Mouse (Mus musculus) spleen, adult 2 months (tissue): ENCODE data around the gene Glyat. TPM values are rescaled to one million over a fixed set of nuclear protein-coding genes. Genes with fewer than 3 reads are reported as not detected.

Source experiments
- DNase-seq, 2 experiments: peaks; one replicate each; pipeline versions ENCODE4 v3.0.0 to v3.0.0-alpha.2; 2012 to 2021; ENCODE audit warnings: low spot score in 2 of 2, low read depth in 1 of 2
- H3K27ac ChIP-seq: fragments of 200-500 bp; 2 replicates; pipeline ENCODE4 v1.5.1; 2012; ENCODE audit warnings: low read length, inconsistent platforms; ENCODE audit not compliant: insufficient read depth
- H3K27me3 ChIP-seq: fragments of 200-500 bp; 2 replicates; pipeline ENCODE4 v1.6.1; 2012; ENCODE audit warnings: mild to moderate bottlenecking, moderate library complexity, low read length, inconsistent platforms; ENCODE audit not compliant: control insufficient read depth, insufficient read depth
- H3K36me3 ChIP-seq: fragments of 200-500 bp; 2 replicates; pipeline ENCODE4 v1.6.1; 2012; ENCODE audit warnings: mild to moderate bottlenecking, low read length, inconsistent platforms; ENCODE audit not compliant: control insufficient read depth, insufficient read depth
- H3K4me1 ChIP-seq: fragments of 200-500 bp; 2 replicates; pipeline ENCODE4 v1.6.1; 2011; ENCODE audit warnings: inconsistent platforms; ENCODE audit not compliant: control insufficient read depth, insufficient read depth, insufficient read length
- H3K4me3 ChIP-seq: fragments of 200-500 bp; 2 replicates; pipeline ENCODE4 v1.5.1; 2011; ENCODE audit warnings: mild to moderate bottlenecking, inconsistent platforms; ENCODE audit not compliant: insufficient read depth, insufficient read length; ENCODE audit errors: extremely low read depth
- CTCF ChIP-seq: fragments of 200-500 bp; IDR thresholded peaks from 2 replicates; pipeline ENCODE4 v1.5.1; 2011; ENCODE audit warnings: mild to moderate bottlenecking, inconsistent platforms; ENCODE audit not compliant: insufficient read depth, insufficient read length, insufficient replicate concordance; ENCODE audit errors: extremely low read depth
- POLR2A ChIP-seq: fragments of 200-500 bp; IDR thresholded peaks from 2 replicates; pipeline ENCODE4 v1.6.1; 2011; ENCODE audit warnings: low read depth, low read length, inconsistent platforms
- WGBS: fragments of 180-500 bp; shearing (Covaris S2); methylation state at CpG from one replicate; pipeline ENCODE4 v1.1.7; 2018; 5-methylcytosine and 5-hydroxymethylcytosine counted together
- polyA plus RNA-seq: library from polyadenylated mRNA; depleted of rRNA; stranded (reverse); fragments of >200 nt; gene quantifications from 2 replicates; pipeline ENCODE4 v1.2.3, GENCODE M21; 2012; rRNA removed

Glyat gene
- polyA plus RNA-seq, 1 experiment, result not detected

DNA sequence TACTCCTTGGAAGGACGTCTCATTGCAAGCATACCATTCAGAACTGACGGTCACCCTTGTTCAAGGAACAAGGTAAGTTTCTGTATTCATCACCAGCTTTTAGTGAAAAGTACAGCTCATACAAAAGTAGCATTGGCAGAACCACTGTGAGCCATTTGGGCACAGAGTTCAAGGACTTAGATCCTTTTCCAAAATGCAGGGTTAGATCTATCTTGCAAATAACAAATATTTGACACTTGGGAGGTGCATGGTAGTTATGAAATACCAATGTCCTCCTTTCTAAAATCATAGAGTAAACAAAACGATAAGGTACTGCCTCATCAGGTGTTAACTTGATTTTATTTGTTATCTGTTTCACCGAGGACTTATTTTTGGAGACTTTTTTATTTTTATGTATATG is 37.9 kb downstream of the Glyat start:
- WGBS, result 85% methylated on average over 4 of the region's 4 CpGs

GRCm38 (mm10) chr19:12677812-12678211 is 44.7 kb downstream of the Glyat start, which contains the start of gene Olfr1443:
Gene Olfr1443 (plus strand): TSS chr19:12678112.
- no peak within 1 kb of the TSS for H3K27ac ChIP-seq
- H3K4me1 ChIP-seq, result no peaks in the 10 kb centered on the region
- TF ChIP-seq POLR2A (no peak), CTCF (no peak)
- no peak for DNase-seq
- H3K4me3 ChIP-seq, result no peak within 1 kb of the TSS
- H3K27me3 ChIP-seq, result no peaks in the 10 kb centered on the region
- H3K36me3 ChIP-seq, result no peaks in the 10 kb centered on the region
- WGBS, result 66% methylated on average over 3 of the region's 3 CpGs

More for the DNA sequence above, 37.9 kb downstream of the Glyat start:
- no peaks in the 10 kb centered on the region for H3K27me3 ChIP-seq
- H3K36me3 ChIP-seq, result no peaks in the 10 kb centered on the region
- DNase-seq, result no peak
- TF ChIP-seq CTCF (no peak), POLR2A (no peak)
- no peak overlapping the region for H3K4me3 ChIP-seq
- H3K27ac ChIP-seq, result no peak overlapping the region
- H3K4me1 ChIP-seq, result no peaks in the 10 kb centered on the region

GRCm38 (mm10) chr19:12684638-12685037 is 51.5 kb downstream of the Glyat start:
- DNase-seq, result no peak
- H3K4me1 ChIP-seq, result no peaks in the 10 kb centered on the region
- H3K27me3 ChIP-seq, result no peaks in the 10 kb centered on the region
- TF ChIP-seq POLR2A, result no peak
- no peak for TF ChIP-seq CTCF
- H3K36me3 ChIP-seq, result no peaks in the 10 kb centered on the region
- H3K27ac ChIP-seq, result no peak overlapping the region
- H3K4me3 ChIP-seq, result no peak overlapping the region

DNA sequence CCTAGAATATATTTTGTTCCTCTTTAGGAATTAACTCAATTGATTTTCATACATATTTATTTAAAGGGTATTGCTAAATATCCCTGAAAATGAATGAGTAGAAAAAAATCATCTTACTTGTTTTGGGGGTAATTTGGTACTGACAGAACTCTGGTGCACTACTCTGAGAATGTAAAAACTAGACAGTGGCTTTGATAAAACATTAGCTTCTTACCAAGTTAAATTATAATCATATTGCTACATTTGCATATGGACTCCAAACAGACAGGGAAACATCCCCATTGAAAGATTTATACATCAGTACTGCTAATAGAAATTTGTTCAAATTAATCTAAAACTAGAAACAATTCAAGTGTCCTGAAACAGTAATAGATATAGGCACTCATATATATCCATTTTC is 52.1 kb downstream of the Glyat start:
- Histone ChIP-seq H3K4me3 (no peak overlapping the region), H3K27ac (no peak overlapping the region), H3K4me1 (no peaks in the 10 kb centered on the region), H3K27me3 (no peaks in the 10 kb centered on the region), H3K36me3 (no peaks in the 10 kb centered on the region)
- TF ChIP-seq POLR2A, result no peak
- TF ChIP-seq CTCF, result no peak
- no peak for DNase-seq

DNA sequence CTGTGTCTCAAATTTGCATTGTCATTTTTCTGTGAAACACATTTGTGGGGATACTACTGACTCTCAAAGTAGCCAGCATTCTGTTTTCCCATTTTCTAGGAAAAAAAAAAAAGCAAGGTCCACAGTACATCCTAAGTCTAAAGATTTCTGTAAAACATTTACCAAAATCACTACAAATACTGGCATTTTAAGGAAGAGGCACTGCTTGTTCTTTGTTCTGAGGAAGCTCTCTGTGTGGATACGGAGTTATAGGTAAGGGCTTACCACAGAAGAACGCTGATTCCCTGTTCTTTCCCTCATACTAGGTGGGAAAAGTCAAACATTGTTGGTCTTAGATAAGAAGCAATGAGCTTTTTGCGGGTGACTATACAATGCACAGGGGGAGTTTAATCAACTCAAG is 62.5 kb downstream of the Glyat start, which contains the start of gene Keg1:
Gene Keg1, plus strand, starts transcription at position 197 of the 400 bp plus-strand sequence.
- no peaks in the 10 kb centered on the region for H3K4me1 ChIP-seq
- H3K4me3 ChIP-seq, result no peak within 1 kb of the TSS
- no peaks in the 10 kb centered on the region for H3K27me3 ChIP-seq
- WGBS, result 80% methylated on average over 3 of the region's 3 CpGs
- TF ChIP-seq CTCF (no peak), POLR2A (no peak)
- DNase-seq, result no peak
- H3K27ac ChIP-seq, result no peak within 1 kb of the TSS
- H3K36me3 ChIP-seq, result no peaks in the 10 kb centered on the region

- Histone ChIP-seq H3K4me1 (no peaks in the 10 kb centered on the region), H3K36me3 (no peaks in the 10 kb centered on the region), H3K4me3 (no peak overlapping the region), H3K27ac (no peak overlapping the region), H3K27me3 (no peaks in the 10 kb centered on the region)
- no peak for TF ChIP-seq POLR2A
- no peak for TF ChIP-seq CTCF
- DNase-seq, result no peak
Measured at GRCm38 (mm10) chr19:12696221-12696620, 63.1 kb downstream of the Glyat start.

Other genes starting within 250 kb of the Glyat start
- gene Olfr1440, start 246.0 kb upstream of the Glyat start, polyA plus RNA-seq, result not detected in 2 replicates
- not detected in 2 replicates for gene Olfr1441, start 215.9 kb upstream of the Glyat start, polyA plus RNA-seq
- not detected in 2 replicates for gene Pfpl, start 205.4 kb upstream of the Glyat start, polyA plus RNA-seq
- 30.5 and 41.7 TPM in 2 replicates for gene Mpeg1, start 172.5 kb upstream of the Glyat start, polyA plus RNA-seq
- gene Dtx4, start 131.9 kb upstream of the Glyat start, polyA plus RNA-seq, result 4.3 TPM in 2 replicates
- gene Fam111a, start 87.6 kb upstream of the Glyat start, polyA plus RNA-seq, result 4.9 and 6.4 TPM in 2 replicates
- gene Gm4952, start 33.3 kb upstream of the Glyat start, polyA plus RNA-seq, result not detected in 2 replicates
- gene Olfr1442, start 37.1 kb downstream of the Glyat start, polyA plus RNA-seq, result not detected in 2 replicates
- not detected in 2 replicates for gene Olfr1443, start 44.8 kb downstream of the Glyat start, polyA plus RNA-seq
- 0.30 TPM in 1 of 2 replicates, not detected in the other for gene Keg1, start 62.5 kb downstream of the Glyat start, polyA plus RNA-seq
- gene Cntf, start 132.3 kb downstream of the Glyat start, polyA plus RNA-seq, result 0.40 and 0.82 TPM in 2 replicates
- 7.2 and 7.5 TPM in 2 replicates for gene Zfp91, start 162.8 kb downstream of the Glyat start, polyA plus RNA-seq
- gene Lpxn, start 162.9 kb downstream of the Glyat start, polyA plus RNA-seq, result 25.1 and 29.6 TPM in 2 replicates
- 0.18 TPM in 1 of 2 replicates, not detected in the other for gene Gm5244, start 213.4 kb downstream of the Glyat start, polyA plus RNA-seq
- gene Olfr1444, start 224.0 kb downstream of the Glyat start, polyA plus RNA-seq, result 0.16 and 0.20 TPM in 2 replicates